Mouse (Mus musculus) left cerebral cortex, postnatal 14 days (tissue): ENCODE results near the gene Capn9. TPM values are rescaled to one million over a fixed set of nuclear protein-coding genes. Genes with fewer than 3 reads are reported as not detected.

Experiments
- DNase-seq, 2 experiments: peaks; one replicate each; pipeline ENCODE4 v3.0.0; 2021 to 2022; ENCODE audit warnings: low spot score in 2 of 2, mixed read lengths in 1 of 2
- intact Hi-C: fragments of 180-260 bp; cut with DNase I; formaldehyde crosslinking; loops from one replicate; pipeline ENCODE4 v1.15.1; 2025
- long read RNA-seq, 2 experiments: library from polyadenylated mRNA; stranded (forward); transcript quantifications; one replicate each; pipeline ENCODE4 v2.0.0; 2021
- total RNA-seq, 2 experiments: library from RNA; stranded (reverse); gene quantifications; 2 replicates each; pipeline ENCODE4 v1.2.3; 2021

Gene Capn9
- total RNA-seq = not detected
- long read RNA-seq, experiment 1 = 0 reads
- long read RNA-seq, experiment 2, partial matches to known transcripts = 0 of 1 reads
- long read RNA-seq, experiment 2, other reads (novel, unspliced or antisense) = 1 of 1 reads

DNA sequence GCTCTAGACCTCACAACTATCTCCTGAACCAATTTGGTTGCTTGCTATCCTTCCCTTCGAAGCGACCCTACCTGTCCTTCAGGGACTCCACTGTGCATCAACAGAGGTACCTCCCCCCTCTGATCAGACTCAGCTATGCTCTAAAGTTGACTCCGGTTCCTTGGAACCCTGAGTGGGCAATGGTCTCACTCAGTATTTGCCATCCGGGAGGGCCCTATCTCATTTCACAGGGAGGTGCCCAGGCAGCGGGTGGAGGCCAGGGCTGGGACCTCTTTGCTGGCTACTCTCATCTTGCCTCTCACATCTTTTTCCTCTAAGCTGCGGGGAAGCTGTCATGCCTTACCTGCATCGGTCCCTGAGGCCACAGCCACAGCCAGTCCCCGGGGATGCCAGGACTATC lies at the start of gene Capn9:
Capn9 (plus strand) TSS at position 301 of the 400 bp plus-strand sequence.
- no peak for DNase-seq
- intact Hi-C loops = no loop called here

DNA sequence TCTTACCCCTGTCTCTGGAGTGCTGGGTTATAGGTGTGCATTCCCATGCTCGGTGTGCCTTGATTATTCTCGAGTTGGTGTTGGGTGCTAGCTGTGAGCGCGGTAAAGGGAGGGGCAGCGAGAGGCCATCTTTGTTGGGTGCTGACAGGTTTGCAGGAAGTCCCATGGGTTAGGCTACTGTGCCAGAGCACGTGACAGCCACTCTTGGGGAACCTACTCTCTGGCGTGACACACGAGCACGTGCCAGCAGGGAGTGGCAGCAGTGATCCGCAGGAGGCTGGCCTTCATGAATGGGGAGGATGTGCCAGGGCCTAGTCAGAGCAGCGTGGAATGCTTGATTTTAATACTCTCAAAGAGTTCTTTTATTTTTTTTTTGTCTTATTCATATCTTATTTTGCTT lies 49.6 kb upstream of the Capn9 start:
- no peak for DNase-seq
- intact Hi-C loops = no loop called here

DNA sequence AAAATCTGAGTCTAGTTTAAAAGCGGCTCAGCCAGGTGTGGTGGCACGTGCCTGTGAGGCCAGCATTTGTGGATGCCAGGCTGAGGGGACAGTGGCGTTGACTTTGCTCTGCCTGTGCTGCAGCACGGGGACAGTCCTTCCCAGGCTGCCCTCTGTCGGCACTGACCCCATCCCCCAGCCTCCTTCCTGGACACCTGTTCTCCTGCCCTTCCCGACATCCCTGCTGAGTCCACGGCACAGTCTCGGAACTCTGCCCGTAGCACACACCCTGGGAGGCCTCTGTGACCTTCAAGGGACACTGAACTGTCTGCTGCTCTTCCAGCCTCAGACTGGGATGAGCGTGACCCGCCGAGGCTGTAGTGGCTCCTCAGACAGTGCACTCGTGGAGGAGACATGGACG lies 45.8 kb upstream of the Capn9 start:
- DNase-seq = no peak
- intact Hi-C loops = no loop called here

DNA sequence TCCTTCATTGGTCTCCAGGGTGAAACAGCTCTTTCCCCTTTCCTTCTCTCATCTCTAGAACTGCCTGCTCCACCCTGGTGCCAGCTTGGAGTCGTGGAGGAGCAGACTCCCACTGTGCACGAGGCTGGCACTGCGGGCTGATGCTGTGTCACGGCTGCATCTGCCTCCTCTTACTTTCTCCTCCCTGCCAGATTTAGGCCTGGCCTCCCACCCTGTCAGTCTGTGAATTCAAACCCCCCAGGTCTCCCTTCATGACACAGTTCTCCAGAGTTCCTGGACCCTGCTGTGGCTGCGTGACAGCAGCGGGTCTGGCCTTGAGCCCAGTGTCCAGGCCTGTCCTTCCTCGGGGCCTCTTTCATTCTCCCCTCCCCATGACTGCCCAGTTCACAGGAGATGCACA lies 45.4 kb upstream of the Capn9 start:
- DNase-seq = peak in 1 of 2 experiments; percentile 26
- intact Hi-C loops = no loop called here

DNA sequence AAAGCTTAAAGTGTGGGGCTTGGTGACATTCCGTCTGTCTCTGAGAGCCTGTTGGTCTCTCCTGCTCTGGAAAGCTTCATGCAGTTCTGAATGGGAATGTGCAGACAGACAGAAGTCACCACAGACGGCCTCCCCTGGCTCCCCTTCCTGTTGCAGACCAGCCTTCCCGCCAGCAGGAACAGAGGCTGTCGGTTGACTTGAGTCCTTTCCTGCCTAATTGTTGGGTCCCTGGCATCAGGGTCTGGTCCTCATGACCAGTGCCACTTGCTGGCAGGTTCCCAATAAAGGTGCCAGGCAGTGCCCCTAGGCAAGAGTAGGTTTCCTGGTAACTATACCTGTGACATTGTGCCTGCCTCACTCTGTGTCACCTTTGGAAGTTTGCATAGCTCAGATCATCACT lies 44.9 kb upstream of the Capn9 start:
- intact Hi-C loops = no loop called here
- no peak for DNase-seq

DNA sequence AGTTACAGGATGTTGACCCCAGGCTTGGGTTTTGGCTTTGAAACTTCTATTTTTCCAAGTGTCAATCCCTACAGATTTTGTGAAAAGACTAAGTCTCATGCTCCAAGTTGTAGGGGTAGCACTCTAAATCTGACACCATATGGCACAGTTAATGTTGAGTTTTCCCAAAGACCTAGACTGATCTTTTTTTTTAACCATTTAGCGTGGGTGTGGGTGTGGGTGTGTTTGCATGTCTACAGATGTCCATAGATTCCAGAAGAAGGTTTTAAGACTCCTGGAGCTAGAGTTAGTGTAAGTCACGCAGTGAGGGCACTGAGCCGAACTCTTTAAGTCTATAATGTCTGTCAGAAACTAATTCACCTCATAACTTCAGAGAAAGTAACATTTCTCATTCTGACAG lies 43.3 kb upstream of the Capn9 start:
- intact Hi-C loops = no loop called here
- no peak for DNase-seq

DNA sequence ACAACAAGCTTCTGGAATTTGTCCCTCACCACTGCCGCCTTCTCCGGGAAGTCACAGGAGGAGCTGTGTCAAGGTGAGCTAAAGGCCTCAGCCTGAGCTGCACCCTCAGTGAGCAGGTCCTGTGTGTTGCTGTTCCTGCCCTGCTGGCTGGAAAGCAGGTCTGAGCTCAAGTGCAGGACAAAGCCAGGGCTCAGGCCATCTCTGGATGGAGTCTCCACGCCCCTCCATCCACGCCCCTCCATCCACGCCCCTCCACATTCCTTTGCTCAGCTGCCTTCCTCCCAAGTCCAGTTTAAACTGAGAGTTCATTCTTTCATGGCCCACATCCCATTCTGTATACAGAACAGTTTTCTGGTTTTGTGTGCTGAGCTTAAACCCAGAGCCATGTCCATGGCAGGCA lies 40.5 kb upstream of the Capn9 start:
- DNase-seq = no peak
- intact Hi-C loops = no loop called here

DNA sequence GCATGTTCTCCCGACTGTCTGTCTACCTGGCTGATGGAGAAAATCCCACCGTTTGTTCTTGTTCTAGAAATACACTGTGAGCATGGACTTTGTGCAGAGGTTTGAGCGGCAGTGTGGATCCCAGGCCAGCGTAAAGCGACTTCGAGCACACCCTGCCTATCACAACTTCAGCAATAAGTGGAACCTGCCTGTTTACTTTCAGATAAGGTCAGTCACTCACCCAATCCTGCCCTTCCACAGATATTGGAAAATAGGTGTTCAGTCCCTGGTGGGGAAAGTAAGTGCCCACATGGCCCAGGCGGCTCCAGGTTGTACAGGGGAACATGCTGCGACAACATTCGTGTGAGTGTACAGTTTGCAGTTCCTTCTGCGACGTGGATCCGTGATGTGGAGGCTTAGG lies 35.0 kb upstream of the Capn9 start:
- no peak for DNase-seq
- intact Hi-C loops = no loop called here

DNA sequence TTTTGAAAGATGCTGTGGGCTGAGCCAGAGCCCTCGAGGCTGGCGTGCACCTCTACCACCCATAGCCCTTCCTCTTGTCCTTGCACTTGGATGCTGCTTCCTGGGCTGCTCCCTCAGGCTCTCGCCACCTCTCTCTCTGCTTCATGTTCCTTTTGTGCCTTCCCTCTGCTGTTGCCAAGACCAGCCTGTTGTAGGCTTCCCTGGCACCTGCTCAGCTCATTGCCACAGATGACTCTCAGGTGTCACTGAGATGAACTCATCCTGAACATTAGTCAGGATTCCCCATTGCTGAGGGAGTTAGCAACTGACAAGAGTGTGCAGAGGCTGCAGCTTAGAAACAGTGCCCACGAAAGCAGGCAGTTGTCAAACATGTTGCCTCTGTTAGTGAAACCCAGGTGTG lies 33.9 kb upstream of the Capn9 start:
- DNase-seq = no peak
- intact Hi-C loops = no loop called here

DNA sequence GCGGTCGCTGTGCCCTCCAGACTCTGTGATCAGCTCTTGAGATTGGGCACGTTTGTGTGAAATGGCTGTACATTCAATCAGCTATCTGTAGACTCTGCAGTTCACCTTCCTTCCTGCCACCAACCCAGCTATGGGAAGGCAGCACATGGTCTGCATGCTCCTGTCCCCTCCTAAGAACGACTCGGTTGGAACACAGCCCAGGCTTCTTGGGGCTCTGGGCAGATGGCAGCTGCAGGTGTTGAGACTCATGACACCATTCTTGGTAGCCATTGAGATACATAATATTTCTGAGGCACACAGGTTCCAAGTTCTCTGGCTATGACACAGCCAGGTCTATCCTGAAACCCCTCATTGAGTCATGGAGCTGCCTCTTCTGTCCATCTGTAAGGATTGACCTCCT lies 32.6 kb upstream of the Capn9 start:
- intact Hi-C loops = no loop called here
- no peak for DNase-seq

DNA sequence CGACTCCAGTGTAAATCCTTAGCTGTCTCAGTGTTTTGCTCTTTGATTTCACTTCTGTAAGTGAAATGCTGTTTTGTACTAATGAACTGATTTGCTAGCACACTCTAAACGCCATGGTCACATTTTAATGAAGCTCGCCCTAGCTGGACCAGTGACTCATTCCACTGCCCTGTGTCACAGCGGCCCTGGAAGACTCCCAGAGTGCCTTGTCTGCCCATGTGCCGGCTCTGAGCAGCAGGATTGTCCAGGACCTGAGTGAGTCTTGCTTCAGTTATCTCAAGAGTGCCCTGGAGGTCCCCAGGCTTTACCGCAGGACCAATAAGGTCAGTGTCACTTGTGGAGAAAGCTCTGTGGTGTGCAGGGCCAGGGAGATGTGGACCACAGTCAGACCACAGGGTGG lies 29.5 kb upstream of the Capn9 start:
- no peak for DNase-seq
- intact Hi-C loops = no loop called here

DNA sequence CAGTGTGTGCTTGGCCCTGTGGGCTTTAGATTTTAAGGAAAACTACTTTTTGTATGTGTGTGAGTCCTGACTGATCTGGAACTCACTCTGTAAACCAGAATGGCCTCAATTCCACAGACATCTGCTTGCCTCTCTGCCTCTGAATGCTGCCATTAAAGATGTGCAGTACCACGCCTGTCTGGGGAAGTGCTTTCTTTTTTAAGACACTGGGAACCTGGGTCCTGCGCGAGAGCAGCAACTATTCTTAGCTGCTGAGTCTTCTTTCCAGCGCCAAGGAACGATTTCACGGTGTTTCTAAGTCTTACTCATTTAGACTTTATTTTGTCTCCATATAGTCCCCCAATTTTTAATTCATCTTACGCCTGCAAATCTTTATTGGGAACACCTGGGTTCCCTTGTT lies 29.1 kb upstream of the Capn9 start:
- no peak for DNase-seq
- intact Hi-C loops = no loop called here

DNA sequence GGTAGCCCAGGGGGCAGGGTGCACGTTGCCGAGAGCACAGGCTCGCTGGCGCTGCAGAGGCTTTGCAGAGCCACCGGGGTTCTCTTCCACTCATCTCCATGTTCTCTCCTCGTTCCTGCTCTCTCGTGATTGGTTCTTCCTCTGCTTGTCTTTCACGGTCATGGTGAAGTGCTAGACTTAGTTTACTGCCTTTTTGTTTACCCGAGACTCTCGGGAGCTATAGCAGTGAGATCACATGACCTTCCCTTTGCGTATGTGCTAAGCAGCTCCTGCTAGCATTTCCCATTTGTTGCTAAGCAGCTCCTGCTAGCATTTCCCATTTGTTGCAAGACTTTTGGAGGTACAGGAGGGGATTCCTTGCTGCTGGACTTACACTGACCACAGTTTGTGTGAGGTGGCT lies 28.6 kb upstream of the Capn9 start:
- DNase-seq = no peak
- intact Hi-C loops = no loop called here

DNA sequence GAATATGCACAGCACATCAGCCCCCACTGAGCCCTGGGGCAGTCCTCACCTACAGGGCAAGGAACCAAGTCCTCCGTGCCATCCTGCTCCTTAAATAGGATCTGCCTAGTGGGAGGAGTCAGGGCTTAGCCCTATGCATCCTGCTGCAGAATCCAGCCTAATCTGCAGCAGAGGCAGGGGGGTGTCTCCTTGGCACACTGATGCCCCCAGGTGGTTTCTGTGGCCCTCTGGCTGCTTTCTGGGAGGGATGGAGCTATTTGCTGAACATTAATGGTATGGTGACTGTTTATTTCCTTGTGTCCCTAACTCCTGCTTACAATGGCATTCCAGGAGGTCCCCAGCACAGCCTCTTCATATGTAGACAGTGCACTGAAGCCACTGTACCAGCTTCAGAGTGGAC lies 27.7 kb upstream of the Capn9 start:
- intact Hi-C loops = no loop called here
- no peak for DNase-seq

DNA sequence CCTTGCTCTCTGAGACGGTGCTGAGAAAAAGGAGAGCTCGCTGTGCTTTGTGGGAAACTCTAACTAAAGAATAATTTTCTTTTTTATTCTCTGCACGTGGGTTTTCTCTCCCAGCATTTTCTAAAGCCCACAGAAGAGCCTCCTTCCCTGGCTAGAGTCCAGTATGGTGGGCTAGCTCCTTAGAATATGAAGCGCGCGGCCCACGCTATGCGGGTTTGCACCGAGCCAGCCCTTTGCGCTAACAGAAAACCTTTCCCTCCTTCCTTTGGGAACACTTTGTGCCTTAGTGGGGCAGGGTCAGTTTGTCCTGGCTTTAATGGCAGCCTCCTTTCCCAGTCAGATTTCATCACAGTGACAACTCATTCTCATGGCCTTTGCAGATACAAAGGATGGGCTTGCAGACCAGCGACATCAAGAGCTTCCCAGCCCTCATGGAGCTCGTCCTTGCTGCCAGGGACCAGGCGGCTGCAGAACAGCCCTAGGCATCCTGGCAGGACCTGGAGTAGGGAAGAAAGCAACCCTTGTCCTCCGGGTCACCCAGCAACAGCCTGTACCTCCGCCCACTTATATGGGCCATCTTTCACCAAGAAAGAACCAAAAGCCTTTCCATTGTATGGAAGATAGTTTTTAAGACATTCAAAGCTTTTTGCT lies 24.8 kb upstream of the Capn9 start:
- DNase-seq = peak; percentile 60 to 64
- intact Hi-C loops = no loop called here

DNA sequence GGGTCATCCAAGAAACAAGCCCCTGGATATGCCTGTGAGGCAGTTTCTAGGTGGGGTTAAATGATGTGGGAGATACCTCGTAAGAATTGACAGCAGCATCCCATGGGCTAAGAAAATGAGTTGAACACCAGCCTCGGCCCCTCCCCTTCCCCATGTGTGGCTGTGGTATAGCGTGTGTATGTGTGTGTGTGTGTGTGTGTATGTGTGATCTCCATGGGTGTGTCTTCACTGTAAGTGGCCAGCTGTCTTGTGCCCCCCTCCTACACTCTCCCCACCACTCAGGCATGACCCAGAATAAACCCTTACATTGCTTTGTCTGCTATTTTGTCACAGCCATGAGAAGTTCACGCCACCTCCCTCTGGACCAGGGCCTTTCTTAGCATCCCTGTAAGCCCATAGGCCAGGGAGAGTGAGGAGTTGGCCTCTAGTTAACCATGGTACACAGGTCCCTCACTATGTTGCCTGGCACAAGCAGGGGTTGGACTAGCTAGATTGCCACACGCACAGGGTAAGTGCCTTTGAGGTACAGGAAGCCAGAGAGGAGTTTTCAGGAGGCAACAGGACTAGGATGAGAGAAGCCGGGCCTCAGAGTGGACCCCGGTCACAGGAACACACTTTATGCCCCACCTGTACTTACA lies 20.7 kb upstream of the Capn9 start:
- DNase-seq = no peak

DNA sequence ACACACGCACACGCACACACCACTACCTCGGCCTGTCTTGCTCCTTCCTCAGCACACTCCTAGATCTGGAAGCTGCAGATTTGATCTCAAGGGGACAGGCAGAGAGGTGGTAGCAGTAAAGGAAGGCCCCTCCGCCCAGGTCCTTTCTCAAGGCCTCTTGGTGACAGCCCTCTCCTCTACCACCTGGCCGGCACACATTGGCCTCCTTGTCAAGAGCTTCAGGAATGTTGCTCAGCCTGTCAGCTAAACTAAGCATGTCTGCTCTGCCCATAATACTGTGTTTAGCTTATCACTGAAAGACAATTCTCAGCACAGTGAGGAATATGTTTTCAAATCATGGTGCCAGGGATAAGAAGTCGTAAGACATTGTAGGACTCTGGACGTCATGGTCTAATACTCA lies 19.7 kb upstream of the Capn9 start:
- no peak for DNase-seq
- intact Hi-C loops = no loop called here

More for the DNA sequence above, 20.7 kb upstream of the Capn9 start:
- intact Hi-C loops = no loop called here

DNA sequence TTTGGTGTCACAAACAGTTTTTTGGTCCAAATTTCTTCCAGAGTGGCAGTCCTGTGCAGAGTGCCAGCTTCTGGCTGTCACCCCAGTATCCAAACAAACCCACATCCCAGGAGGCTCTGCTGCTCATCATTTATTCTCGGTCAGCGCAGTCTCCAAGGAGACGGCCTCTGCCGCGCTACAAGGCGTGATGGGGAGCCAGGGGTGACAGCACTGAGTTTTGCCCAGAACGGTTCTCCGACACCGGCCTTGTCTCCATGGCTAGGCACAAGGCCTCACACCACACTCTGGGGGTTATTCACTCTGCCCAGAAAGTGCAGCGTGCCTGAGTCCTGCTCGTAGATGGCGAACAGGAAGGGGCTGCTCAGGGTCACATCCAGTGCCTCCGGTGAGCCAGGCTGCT lies 19.3 kb upstream of the Capn9 start:
- DNase-seq = peak; percentile 51 to 79
- intact Hi-C loops = no loop called here

DNA sequence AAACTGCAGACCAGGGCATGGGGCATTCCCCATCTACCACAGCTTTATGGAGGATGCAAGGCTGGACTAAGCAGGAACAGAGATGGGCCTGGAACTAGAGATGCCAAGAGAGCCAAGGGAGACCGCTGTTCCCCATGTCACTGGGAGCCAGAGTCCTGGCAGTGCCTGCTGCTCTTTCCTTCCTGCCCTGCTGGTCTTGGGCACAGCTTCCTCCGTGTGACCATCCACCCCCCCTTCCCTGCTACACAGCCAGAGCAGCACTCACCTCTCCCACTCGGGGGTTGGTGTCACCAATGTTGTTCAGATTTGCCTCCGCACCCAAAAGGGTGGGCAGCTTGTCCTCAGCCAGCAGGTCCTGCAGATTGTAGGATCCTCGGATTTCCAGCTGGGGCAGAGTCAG lies 18.4 kb upstream of the Capn9 start:
- intact Hi-C loops = no loop called here
- DNase-seq = no peak

DNA sequence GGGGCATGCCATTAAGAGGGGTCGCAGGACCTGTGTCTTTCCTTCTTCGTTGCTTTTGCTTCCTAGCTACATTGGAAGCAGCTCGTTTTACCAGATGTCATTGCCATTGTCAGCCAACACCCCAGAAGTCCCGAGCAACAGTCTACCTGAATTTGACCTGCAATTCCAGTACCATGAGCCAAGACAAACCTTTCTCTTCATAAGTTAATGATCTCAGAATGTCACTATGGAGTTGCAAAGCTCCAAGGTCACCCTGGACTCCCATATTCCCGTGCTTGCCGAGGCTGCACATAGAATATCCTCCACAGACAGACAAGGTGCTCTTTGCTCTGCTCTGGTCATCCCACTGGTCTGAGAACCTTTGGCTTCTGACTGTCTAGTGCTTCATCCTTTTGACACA lies 8.8 kb upstream of the Capn9 start:
- DNase-seq = no peak
- intact Hi-C loops = no loop called here

DNA sequence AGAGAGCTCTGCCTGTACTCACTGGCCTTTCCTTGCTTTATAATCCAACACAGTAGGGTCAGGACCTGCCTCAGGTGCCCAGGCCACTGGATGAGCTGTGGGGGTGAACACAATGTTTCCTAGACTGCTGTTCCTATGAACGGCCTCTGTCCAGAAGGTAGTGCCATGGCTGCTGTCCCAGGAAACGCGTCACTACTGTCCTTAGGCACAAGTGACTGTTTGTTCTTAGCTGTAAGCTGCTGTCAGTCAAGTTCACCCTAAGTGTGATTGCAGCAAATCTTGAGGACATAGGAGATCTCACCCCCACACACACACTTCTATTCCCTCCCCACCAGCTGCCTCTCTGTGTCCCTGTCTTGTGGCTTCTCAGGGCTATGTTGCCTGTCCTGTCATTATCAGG lies 8.3 kb upstream of the Capn9 start:
- intact Hi-C loops = no loop called here
- DNase-seq = no peak

DNA sequence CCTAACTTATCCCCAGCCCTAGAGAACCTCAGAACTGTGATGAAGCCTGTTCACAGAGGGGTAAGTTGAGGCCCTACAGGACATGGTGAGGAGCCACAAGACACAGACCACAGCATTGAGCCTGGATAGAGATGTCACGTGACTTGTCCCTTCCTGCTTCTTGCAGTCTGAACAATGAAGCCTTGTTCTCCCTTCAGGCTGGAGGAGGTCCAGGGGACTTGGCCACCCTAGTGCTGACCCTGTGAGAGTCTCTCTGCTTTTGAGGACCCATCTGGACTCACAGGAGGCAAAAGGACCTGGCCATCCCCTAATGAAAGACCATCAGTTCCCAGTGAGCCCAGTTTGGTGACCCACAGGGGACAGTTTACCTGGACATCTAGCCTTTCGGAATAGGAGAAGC lies 6.8 kb upstream of the Capn9 start:
- peak; percentile 45 to 70 for DNase-seq
- intact Hi-C loops = no loop called here
